Mouse (Mus musculus): ENCODE measurements around the gene Cap2. TPM values are rescaled to one million over a fixed set of nuclear protein-coding genes. Genes with fewer than 3 reads are reported as not detected.

Cap2 gene
- polyA plus RNA-seq, 1 experiment from 2014 or later: 1.4 TPM

DNA sequence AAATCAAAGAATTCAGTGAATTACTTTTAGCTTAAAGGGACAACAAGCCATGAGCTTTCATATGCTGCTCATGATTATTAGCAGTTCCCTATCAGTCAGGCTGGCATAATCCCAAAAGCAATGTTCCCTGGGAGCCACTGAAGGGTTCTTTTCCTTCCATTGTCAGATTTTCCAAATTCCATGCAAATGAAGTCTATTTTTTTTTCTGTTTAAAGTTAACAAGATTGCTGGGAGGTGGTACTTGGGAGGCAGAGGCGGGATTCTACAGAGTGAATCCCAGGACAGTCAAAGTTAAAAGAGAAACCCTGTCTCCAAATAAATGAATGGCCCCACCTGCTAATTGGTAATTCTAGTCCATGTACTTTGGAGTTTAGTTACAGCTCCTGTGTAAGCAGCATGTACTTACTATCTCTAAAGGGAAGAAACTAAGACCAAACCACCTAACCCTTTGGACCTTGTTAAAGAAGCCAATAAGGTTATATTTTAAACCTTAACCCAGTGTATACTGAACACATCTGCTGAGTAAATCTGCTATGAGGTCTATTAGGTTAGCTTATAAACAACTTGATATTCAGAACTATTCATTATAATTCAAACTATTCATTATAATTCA, 193.8 kb downstream of the Cap2 start:
- Histone ChIP-seq H3K27ac (ENCODE audit: low read length) (no peak overlapping the region), H3K4me3 (ENCODE audit: low read depth, low read length) (no peak overlapping the region), H3K36me3 (ENCODE audit: control insufficient read depth, insufficient read depth) (peaks cover 42% of the 10 kb centered on the region), H3K9me3 (replicated peaks; ENCODE audit: control insufficient read depth, low read length) (no peaks in the 10 kb centered on the region), H3K4me1 (ENCODE audit: control insufficient read depth, low read depth, low read length) (no peaks in the 10 kb centered on the region; the same call in 1 of the 2 replicates), H3K9ac (ENCODE audit: low read depth, low read length) (no peak overlapping the region), H3K4me2 (ENCODE audit: low read depth, low read length) (no peak overlapping the region), H3K27me3 (ENCODE audit: control insufficient read depth, insufficient read depth, low read depth, low read length) (no peaks in the 10 kb centered on the region)
- WGBS (ENCODE audit: insufficient replicate concordance): 97% methylated on average over 1 of the region's 1 CpGs
- no peak for ATAC-seq (ENCODE audit: low read depth)

DNA sequence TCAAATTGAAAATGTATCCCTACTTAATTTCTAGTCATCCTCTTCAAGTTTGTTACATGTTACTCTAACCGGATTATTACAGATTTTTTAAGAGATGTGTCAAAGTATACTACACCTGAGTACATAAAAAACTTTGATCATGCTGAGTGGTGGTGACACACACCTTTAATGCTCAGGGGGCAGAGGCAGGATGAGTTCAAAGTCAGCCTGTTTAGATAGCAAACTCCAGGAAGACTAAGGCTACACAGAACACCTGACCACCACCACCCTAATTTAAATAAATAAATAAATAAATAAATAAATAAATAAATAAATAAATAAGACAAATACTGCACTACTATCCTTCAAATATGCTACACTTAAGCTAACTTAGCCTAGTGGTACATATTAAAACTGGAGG, 194.3 kb downstream of the Cap2 start:
- Histone ChIP-seq H3K9ac (ENCODE audit: low read depth, low read length) (no peak overlapping the region), H3K27ac (ENCODE audit: low read length) (no peak overlapping the region), H3K27me3 (ENCODE audit: control insufficient read depth, insufficient read depth, low read depth, low read length) (no peaks in the 10 kb centered on the region), H3K9me3 (replicated peaks; ENCODE audit: control insufficient read depth, low read length) (no peaks in the 10 kb centered on the region), H3K36me3 (ENCODE audit: control insufficient read depth, insufficient read depth) (peaks cover 44% of the 10 kb centered on the region), H3K4me2 (ENCODE audit: low read depth, low read length) (no peak overlapping the region), H3K4me1 (ENCODE audit: control insufficient read depth, low read depth, low read length) (no peaks in the 10 kb centered on the region; the same call in 1 of the 2 replicates), H3K4me3 (ENCODE audit: low read depth, low read length) (no peak overlapping the region)
- 89% methylated on average over 1 of the region's 1 CpGs for WGBS (ENCODE audit: insufficient replicate concordance)
- no peak for ATAC-seq (ENCODE audit: low read depth)

GRCm38 (mm10) chr13:46696788-46697187, 195.1 kb downstream of the Cap2 start:
- Histone ChIP-seq H3K4me3 (ENCODE audit: low read depth, low read length) (no peak overlapping the region), H3K27me3 (ENCODE audit: control insufficient read depth, insufficient read depth, low read depth, low read length) (no peaks in the 10 kb centered on the region), H3K36me3 (ENCODE audit: control insufficient read depth, insufficient read depth) (peaks cover 40% of the 10 kb centered on the region), H3K4me2 (ENCODE audit: low read depth, low read length) (no peak overlapping the region), H3K9me3 (replicated peaks; ENCODE audit: control insufficient read depth, low read length) (no peaks in the 10 kb centered on the region), H3K27ac (ENCODE audit: low read length) (no peak overlapping the region), H3K9ac (ENCODE audit: low read depth, low read length) (no peak overlapping the region), H3K4me1 (ENCODE audit: control insufficient read depth, low read depth, low read length) (no peaks in the 10 kb centered on the region; the same call in 1 of the 2 replicates)
- ATAC-seq (ENCODE audit: low read depth): no peak
- WGBS (ENCODE audit: insufficient replicate concordance): 80% methylated on average over 2 of the region's 2 CpGs

DNA sequence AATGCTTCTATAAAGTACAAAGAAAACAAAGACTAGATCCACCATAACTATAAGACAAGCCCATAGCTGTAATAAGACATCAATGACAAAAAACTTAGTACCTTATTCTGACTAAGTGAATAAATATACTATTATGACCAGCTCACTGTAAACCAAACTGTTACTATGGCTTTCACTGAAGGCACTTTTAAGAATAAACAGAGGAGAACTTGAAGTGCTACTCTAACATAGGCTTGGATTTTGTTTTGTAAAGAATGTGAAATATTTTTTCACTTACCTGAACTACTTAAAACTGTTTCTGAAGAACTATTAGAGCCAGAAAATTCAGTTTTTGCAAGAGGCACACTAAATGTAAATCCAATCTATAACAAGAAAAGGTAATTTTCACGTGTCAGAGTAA, 197.7 kb downstream of the Cap2 start:
- no peaks in the 10 kb centered on the region for H3K9me3 ChIP-seq (replicated peaks; ENCODE audit: control insufficient read depth, low read length)
- H3K27ac ChIP-seq (ENCODE audit: low read length): no peak overlapping the region
- H3K4me3 ChIP-seq (ENCODE audit: low read depth, low read length): no peak overlapping the region
- H3K27me3 ChIP-seq (ENCODE audit: control insufficient read depth, insufficient read depth, low read depth, low read length): no peaks in the 10 kb centered on the region
- WGBS (ENCODE audit: insufficient replicate concordance): 83% methylated on average over 1 of the region's 1 CpGs
- H3K4me2 ChIP-seq (ENCODE audit: low read depth, low read length): no peak overlapping the region
- H3K9ac ChIP-seq (ENCODE audit: low read depth, low read length): no peak overlapping the region
- peaks cover 36% of the 10 kb centered on the region for H3K36me3 ChIP-seq (ENCODE audit: control insufficient read depth, insufficient read depth)
- no peaks in the 10 kb centered on the region; the same call in 1 of the 2 replicates for H3K4me1 ChIP-seq (ENCODE audit: control insufficient read depth, low read depth, low read length)
- no peak for ATAC-seq (ENCODE audit: low read depth)

Other genes with a start within 250 kb of the Cap2 start
- not detected in 2 replicates for gene Stmnd1, start 228.1 kb upstream of the Cap2 start, polyA plus RNA-seq (2015; fragmentation: Nextera tagmentation; extraction: Ambion mirVana)
- gene Rbm24, start 83.4 kb upstream of the Cap2 start, polyA plus RNA-seq (2015; fragmentation: Nextera tagmentation; extraction: Ambion mirVana): 0.09 and 0.13 TPM in 2 replicates
- gene Fam8a1, start 167.7 kb downstream of the Cap2 start, polyA plus RNA-seq (2015; fragmentation: Nextera tagmentation; extraction: Ambion mirVana): 2.0 and 2.3 TPM in 2 replicates
- 13.6 and 13.8 TPM in 2 replicates for gene Nup153, start 226.1 kb downstream of the Cap2 start, polyA plus RNA-seq (2015; fragmentation: Nextera tagmentation; extraction: Ambion mirVana)

Data from liver, embryonic 16.5 days (tissue).